Mouse (Mus musculus) heart, embryonic 14.5 days (tissue): ENCODE data around the gene Rere. TPM values are rescaled to one million over a fixed set of nuclear protein-coding genes. Genes with fewer than 3 reads are reported as not detected.
"Not testable (repeated sequence)": the region's sequence is repeated elsewhere in the genome, so short reads cannot be mapped to it uniquely, and the experiment has no call there.

Source experiments
- ATAC-seq: fragments of 200-750 bp; cut with Nextera tagmentation; 2 replicates; pipeline ENCODE4 v1.8.0; 2017; ENCODE audit warnings: low read depth, moderate TSS enrichment; ENCODE audit not compliant: insufficient number of reproducible peaks, insufficient read depth, low FRiP score
- H3K27ac ChIP-seq, 2 experiments: fragments of 200-500 bp in 1 of 2; fragments of 300-500 bp in 1 of 2; sonication (generic) in 1 of 2; replicated peaks in 1 of 2; 2 replicates each; pipeline ENCODE4 v1.5.1; 2012 to 2014; ENCODE audit warnings: low read depth in 2 of 2, low read length in 2 of 2, control low read depth in 1 of 2, mild to moderate bottlenecking in 1 of 2, mixed read lengths in 1 of 2; ENCODE audit not compliant: control insufficient read depth in 1 of 2, insufficient read depth in 1 of 2
- H3K27me3 ChIP-seq: fragments of 300-500 bp; sonication (generic); 2 replicates; pipeline ENCODE4 v1.6.1; 2014; ENCODE audit warnings: mild to moderate bottlenecking, low read length, control low read depth; ENCODE audit not compliant: control insufficient read depth, insufficient read depth
- H3K36me3 ChIP-seq: fragments of 300-500 bp; sonication (generic); 2 replicates; pipeline ENCODE4 v1.6.1; 2014; ENCODE audit warnings: mild to moderate bottlenecking, control low read depth, low read length, mixed read lengths; ENCODE audit not compliant: control insufficient read depth, insufficient read depth
- H3K4me1 ChIP-seq, 2 experiments: fragments of 200-500 bp in 1 of 2; fragments of 300-500 bp in 1 of 2; sonication (generic) in 1 of 2; 2 replicates each; pipeline ENCODE4 v1.6.1; 2012 to 2014; ENCODE audit warnings: low read length in 2 of 2, control low read depth in 1 of 2, mixed read lengths in 1 of 2; ENCODE audit not compliant: control insufficient read depth in 2 of 2, insufficient read depth in 2 of 2
- H3K4me2 ChIP-seq: fragments of 300-500 bp; sonication (generic); 2 replicates; pipeline ENCODE4 v1.6.1; 2014; ENCODE audit warnings: mild to moderate bottlenecking, low read length
- H3K4me3 ChIP-seq, 2 experiments: fragments of 200-500 bp in 1 of 2; fragments of 300-500 bp in 1 of 2; sonication (generic) in 1 of 2; 2 replicates each; pipeline ENCODE4 v1.5.1; 2012 to 2014; ENCODE audit warnings: low read length in 2 of 2, mild to moderate bottlenecking in 2 of 2, control low read depth in 1 of 2, low read depth in 1 of 2, moderate library complexity in 1 of 2; ENCODE audit not compliant: control insufficient read depth in 1 of 2, insufficient read depth in 1 of 2
- H3K9ac ChIP-seq: fragments of 300-500 bp; sonication (generic); 2 replicates; pipeline ENCODE4 v1.6.1; 2014; ENCODE audit warnings: mild to moderate bottlenecking, low read length
- H3K9me3 ChIP-seq: fragments of 300-500 bp; sonication (generic); 2 replicates; pipeline ENCODE4 v1.6.1; 2016; ENCODE audit warnings: low read length, control low read depth; ENCODE audit not compliant: control insufficient read depth
- WGBS: fragments of 180-500 bp; shearing (Covaris S2); extraction: QIAGEN DNeasy Blood & Tissue Kit; methylation state at CpG from one replicate; pipeline ENCODE4 v1.1.7; 2014; 5-methylcytosine and 5-hydroxymethylcytosine counted together
- polyA plus RNA-seq: library from polyadenylated mRNA; unstranded; fragments of >200 nt; fragmentation: Nextera tagmentation; extraction: Ambion mirVana; gene quantifications from 2 replicates; pipeline ENCODE4 v1.2.1, GENCODE M21; 2014

Gene Rere
- polyA plus RNA-seq, 1 experiment from 2014 or later = 28.5 TPM

GRCm38 (mm10) chr4:150556382-150557221 lies 275.2 kb downstream of the Rere start:
- Histone ChIP-seq H3K4me3 (no peak overlapping the region), H3K27me3 (no peaks in the 10 kb centered on the region), H3K9ac (peak overlapping the region; percentile 9; the same call in 1 of the 2 replicates), H3K9me3 (no peaks in the 10 kb centered on the region), H3K27ac (peak overlapping the region; percentile 67 to 82), H3K4me2 (peak overlapping the region; percentile 43), H3K36me3 (0 out of 2 replicates have a peak, but pooled peaks cover 2% of the 10 kb centered on the region), H3K4me1 (peaks cover 8 to 36% of the 10 kb centered on the region in 2 experiments)
- ATAC-seq = peak; percentile 57; the same call in 1 of the 2 replicates
- WGBS = 11% methylated on average over 17 of the region's 17 CpGs

GRCm38 (mm10) chr4:150557289-150557688 lies 275.8 kb downstream of the Rere start:
- not testable (repeated sequence) for H3K27me3 ChIP-seq, H3K36me3 ChIP-seq, ATAC-seq, H3K4me3 ChIP-seq, H3K9me3 ChIP-seq, H3K9ac ChIP-seq
- peak overlapping the region; percentile 43; the same call in 1 of the 2 replicates for H3K4me2 ChIP-seq
- H3K27ac ChIP-seq = peak overlapping the region in 1 of 2 experiments; percentile 82; a peak in 1 of 4 replicates
- 74% methylated on average over 3 of the region's 3 CpGs for WGBS
- peaks cover 8 to 36% of the 10 kb centered on the region in 2 experiments for H3K4me1 ChIP-seq

GRCm38 (mm10) chr4:150557976-150558375 lies 276.5 kb downstream of the Rere start:
- H3K4me1 ChIP-seq = peaks cover 5 to 32% of the 10 kb centered on the region in 2 experiments
- no peak overlapping the region for H3K4me2 ChIP-seq
- H3K27ac ChIP-seq = no peak overlapping the region
- no peak for ATAC-seq
- H3K36me3 ChIP-seq = 0 out of 2 replicates have a peak, but pooled peaks cover 2% of the 10 kb centered on the region
- no peak overlapping the region for H3K4me3 ChIP-seq
- WGBS = 17% methylated on average over 1 of the region's 1 CpGs
- no peaks in the 10 kb centered on the region for H3K9me3 ChIP-seq
- H3K27me3 ChIP-seq = no peaks in the 10 kb centered on the region
- no peak overlapping the region for H3K9ac ChIP-seq

GRCm38 (mm10) chr4:150559514-150559913 lies 278.1 kb downstream of the Rere start:
- WGBS = 71% methylated on average over 3 of the region's 3 CpGs
- peaks cover 5 to 32% of the 10 kb centered on the region in 2 experiments for H3K4me1 ChIP-seq
- no peak overlapping the region for H3K4me3 ChIP-seq
- H3K4me2 ChIP-seq = no peak overlapping the region
- ATAC-seq = no peak
- 0 out of 2 replicates have a peak, but pooled peaks cover 2% of the 10 kb centered on the region for H3K36me3 ChIP-seq
- no peaks in the 10 kb centered on the region for H3K27me3 ChIP-seq
- H3K9me3 ChIP-seq = no peaks in the 10 kb centered on the region
- no peak overlapping the region for H3K9ac ChIP-seq
- H3K27ac ChIP-seq = no peak overlapping the region

GRCm38 (mm10) chr4:150563281-150563680 lies 281.8 kb downstream of the Rere start:
- WGBS = 63% methylated on average over 5 of the region's 5 CpGs
- H3K9me3 ChIP-seq = no peaks in the 10 kb centered on the region
- H3K4me2 ChIP-seq = no peak overlapping the region
- no peak overlapping the region for H3K9ac ChIP-seq
- H3K27ac ChIP-seq = no peak overlapping the region
- no peak overlapping the region for H3K4me3 ChIP-seq
- H3K27me3 ChIP-seq = no peaks in the 10 kb centered on the region
- no peak for ATAC-seq
- H3K36me3 ChIP-seq = no peaks in the 10 kb centered on the region
- peaks cover under 1 to 12% of the 10 kb centered on the region in 2 experiments; a peak in 3 of 4 replicates for H3K4me1 ChIP-seq

- Histone ChIP-seq H3K36me3 (no peaks in the 10 kb centered on the region), H3K27ac (no peak overlapping the region)
- 81% methylated on average over 6 of the region's 6 CpGs for WGBS
Observed at GRCm38 (mm10) chr4:150566193-150566592, 284.7 kb downstream of the Rere start.

GRCm38 (mm10) chr4:150568318-150569134 lies 287.1 kb downstream of the Rere start:
- Histone ChIP-seq H3K4me3 (peak overlapping the region; percentile 71 to 76), H3K36me3 (peaks cover 5% of the 10 kb centered on the region; the same call in 1 of the 2 replicates), H3K4me1 (peaks cover 13 to 26% of the 10 kb centered on the region in 2 experiments), H3K9me3 (no peaks in the 10 kb centered on the region), H3K9ac (peak overlapping the region; percentile 90), H3K27me3 (no peaks in the 10 kb centered on the region), H3K4me2 (peak overlapping the region; percentile 79), H3K27ac (peak overlapping the region; percentile 87 to 91)
- WGBS = 36% methylated on average over 9 of the region's 9 CpGs
- peak; percentile 31; the same call in 1 of the 2 replicates for ATAC-seq

More at GRCm38 (mm10) chr4:150566193-150566592, 284.7 kb downstream of the Rere start:
- Histone ChIP-seq H3K4me3 (no peak overlapping the region), H3K4me1 (peaks cover 10 to 18% of the 10 kb centered on the region in 2 experiments), H3K9me3 (no peaks in the 10 kb centered on the region), H3K27me3 (no peaks in the 10 kb centered on the region), H3K9ac (no peak overlapping the region), H3K4me2 (no peak overlapping the region)
- no peak for ATAC-seq
